Mouse (Mus musculus) myocyte (in vitro differentiated cells): ENCODE results near the gene 9230102O04Rik. TPM values are rescaled to one million over a fixed set of nuclear protein-coding genes. Genes with fewer than 3 reads are reported as not detected.

ENCODE experiments used
- H3K27me3 ChIP-seq: one replicate; pipeline ENCODE4 v1.6.1; 2011; ENCODE audit not compliant: control insufficient read depth, insufficient read depth, insufficient read length
- H3K36me3 ChIP-seq: one replicate; pipeline ENCODE4 v1.6.1; 2011; ENCODE audit not compliant: control insufficient read depth, insufficient read depth
- H3K4me2 ChIP-seq: one replicate; pipeline ENCODE4 v1.6.1; 2011; ENCODE audit warnings: low read depth, control low read depth
- H3K4me3 ChIP-seq: one replicate; pipeline ENCODE4 v1.5.1; 2011; ENCODE audit warnings: mild to moderate bottlenecking, control low read depth, moderate library complexity
- H3K79me2 ChIP-seq: one replicate; pipeline ENCODE4 v1.6.1; 2011; ENCODE audit not compliant: control insufficient read depth, insufficient read depth
- H3ac ChIP-seq: one replicate; pipeline ENCODE4 v1.6.1; 2011; ENCODE audit not compliant: control insufficient read depth, insufficient read length
- CEBPB ChIP-seq: IDR thresholded peaks from 2 replicates; pipeline ENCODE4 v1.6.1; 2011; ENCODE audit warnings: mild to moderate bottlenecking, moderate library complexity; ENCODE audit not compliant: poor library complexity, insufficient read depth, severe bottlenecking
- E2F4 ChIP-seq: IDR thresholded peaks from one replicate; pipeline ENCODE4 v1.6.1; 2011; ENCODE audit warnings: mild to moderate bottlenecking, control low read depth, moderate library complexity; ENCODE audit not compliant: insufficient read depth
- MAX ChIP-seq: IDR thresholded peaks from one replicate; pipeline ENCODE4 v1.6.1; 2011; ENCODE audit warnings: low read depth, mild to moderate bottlenecking, control low read depth
- MYOD1 ChIP-seq, 3 experiments: IDR thresholded peaks; one replicate each; pipeline ENCODE4 v1.6.1; 2011; ENCODE audit warnings: control low read depth in 2 of 3, low read depth in 2 of 3, mild to moderate bottlenecking in 2 of 3, moderate library complexity in 1 of 3; ENCODE audit not compliant: insufficient read length in 2 of 3, control insufficient read depth in 1 of 3
- MYOG ChIP-seq, 3 experiments: IDR thresholded peaks; one replicate each; pipeline ENCODE4 v1.6.1; 2011; ENCODE audit warnings: control low read depth in 2 of 3, low read depth in 2 of 3, mild to moderate bottlenecking in 2 of 3; ENCODE audit not compliant: insufficient read length in 2 of 3, control insufficient read depth in 1 of 3, insufficient read depth in 1 of 3
- POLR2A ChIP-seq: IDR thresholded peaks from one replicate; pipeline ENCODE4 v1.6.1; 2011; ENCODE audit warnings: low read depth, mild to moderate bottlenecking, control low read depth, moderate library complexity; ENCODE audit not compliant: insufficient read length
- POLR2AphosphoS2 ChIP-seq: IDR thresholded peaks from one replicate; pipeline ENCODE4 v1.6.1; 2011; ENCODE audit warnings: low read depth, control low read depth; ENCODE audit not compliant: insufficient read length
- REST ChIP-seq: IDR thresholded peaks from one replicate; pipeline ENCODE4 v1.6.1; 2011; ENCODE audit warnings: mild to moderate bottlenecking, control low read depth, moderate library complexity; ENCODE audit not compliant: insufficient read depth, insufficient read length
- SRF ChIP-seq: IDR thresholded peaks from one replicate; pipeline ENCODE4 v1.6.1; 2011; ENCODE audit warnings: low read depth; ENCODE audit not compliant: control insufficient read depth, insufficient read length
- TCF12 ChIP-seq: IDR thresholded peaks from one replicate; pipeline ENCODE4 v1.6.1; 2011; ENCODE audit warnings: mild to moderate bottlenecking, control low read depth; ENCODE audit not compliant: poor library complexity, insufficient read depth, severe bottlenecking
- TCF3 ChIP-seq: IDR thresholded peaks from one replicate; pipeline ENCODE4 v1.6.1; 2011; ENCODE audit warnings: low read depth, control low read depth; ENCODE audit not compliant: insufficient read length
- USF1 ChIP-seq: IDR thresholded peaks from one replicate; pipeline ENCODE4 v1.6.1; 2011; ENCODE audit warnings: low read depth, mild to moderate bottlenecking, control low read depth, moderate library complexity
- polyA plus RNA-seq: library from polyadenylated mRNA; unstranded; fragments of >200 nt; fragmentation: generic; extraction: Trizol; gene quantifications from one replicate; pipeline ENCODE4 v1.2.1, GENCODE M21; 2012; ENCODE audit warnings: missing spikeins

Gene 9230102O04Rik
- polyA plus RNA-seq, 1 experiment, result not detected

GRCm38 (mm10) chr2:9873757-9874156, 15.6 kb downstream of the 9230102O04Rik start:
- Histone ChIP-seq H3K27me3 (no peaks in the 10 kb centered on the region), H3ac (no peak overlapping the region), H3K4me2 (no peak overlapping the region), H3K79me2 (peaks cover 14% of the 10 kb centered on the region), H3K4me3 (no peak overlapping the region), H3K36me3 (peaks cover 22% of the 10 kb centered on the region)
- TF ChIP-seq REST (no peak), USF1 (no peak), MYOD1 (IDR thresholded peaks at IDR 0.05; ENCODE audit: control insufficient read depth in 1 of 3, insufficient read length in 2 of 3, low read depth in 2 of 3) (no peak), E2F4 (no peak), CEBPB (no peak), TCF3 (no peak), TCF12 (no peak), MYOG (IDR thresholded peaks at IDR 0.05; ENCODE audit: control insufficient read depth in 1 of 3, insufficient read depth in 1 of 3, insufficient read length in 2 of 3, low read depth in 2 of 3) (no peak), SRF (no peak), MAX (no peak), POLR2AphosphoS2 (no peak), POLR2A (no peak)

- TF ChIP-seq E2F4 (no peak), MAX (no peak), POLR2A (no peak), POLR2AphosphoS2 (no peak), CEBPB (no peak), MYOG (IDR thresholded peaks at IDR 0.05; ENCODE audit: control insufficient read depth in 1 of 3, insufficient read depth in 1 of 3, insufficient read length in 2 of 3, low read depth in 2 of 3) (no peak), USF1 (no peak), SRF (no peak)
- Histone ChIP-seq H3K4me2 (no peak overlapping the region), H3K36me3 (peaks cover 22% of the 10 kb centered on the region), H3K4me3 (no peak overlapping the region), H3K79me2 (peaks cover 14% of the 10 kb centered on the region), H3ac (no peak overlapping the region), H3K27me3 (no peaks in the 10 kb centered on the region)
Measured at GRCm38 (mm10) chr2:9872682-9873081, 16.7 kb downstream of the 9230102O04Rik start.

- peaks cover 11% of the 10 kb centered on the region for H3K79me2 ChIP-seq
- no peak overlapping the region for H3ac ChIP-seq
- H3K27me3 ChIP-seq, result no peaks in the 10 kb centered on the region
- TF ChIP-seq POLR2A, result no peak
- TF ChIP-seq MAX, result no peak
- TF ChIP-seq SRF, result no peak
- no peak for TF ChIP-seq POLR2AphosphoS2
- TF ChIP-seq E2F4, result no peak
- TF ChIP-seq TCF3, result no peak
- no peak for TF ChIP-seq REST
- no peak for TF ChIP-seq CEBPB
- TF ChIP-seq MYOD1 (IDR thresholded peaks at IDR 0.05; ENCODE audit: control insufficient read depth in 1 of 3, insufficient read length in 2 of 3, low read depth in 2 of 3), result no peak
- TF ChIP-seq TCF12, result no peak
- TF ChIP-seq USF1, result no peak
- TF ChIP-seq MYOG (IDR thresholded peaks at IDR 0.05; ENCODE audit: control insufficient read depth in 1 of 3, insufficient read depth in 1 of 3, insufficient read length in 2 of 3, low read depth in 2 of 3), result no peak
- no peak overlapping the region for H3K4me2 ChIP-seq
- H3K4me3 ChIP-seq, result no peak overlapping the region
- H3K36me3 ChIP-seq, result peaks cover 22% of the 10 kb centered on the region
Measured at GRCm38 (mm10) chr2:9871798-9872197, 17.5 kb downstream of the 9230102O04Rik start.

GRCm38 (mm10) chr2:9871141-9871716, 18.1 kb downstream of the 9230102O04Rik start:
- TF ChIP-seq TCF12 (no peak), MYOG (IDR thresholded peaks at IDR 0.05; ENCODE audit: control insufficient read depth in 1 of 3, insufficient read depth in 1 of 3, insufficient read length in 2 of 3, low read depth in 2 of 3) (no peak), TCF3 (no peak), MAX (no peak), REST (no peak), CEBPB (no peak), USF1 (no peak), MYOD1 (IDR thresholded peaks at IDR 0.05; ENCODE audit: control insufficient read depth in 1 of 3, insufficient read length in 2 of 3, low read depth in 2 of 3) (no peak)
- no peaks in the 10 kb centered on the region for H3K27me3 ChIP-seq
- no peak overlapping the region for H3ac ChIP-seq
- no peak overlapping the region for H3K4me2 ChIP-seq
- no peak overlapping the region for H3K4me3 ChIP-seq
- H3K79me2 ChIP-seq, result peaks cover 5% of the 10 kb centered on the region
- peaks cover 22% of the 10 kb centered on the region for H3K36me3 ChIP-seq
